Mouse (Mus musculus) splenic B cell, adult 2 months (primary cell): ENCODE measurements around the gene Slc35e2.
"Not testable (repeated sequence)": the region's sequence is repeated elsewhere in the genome, so short reads cannot be mapped to it uniquely, and the experiment has no call there.

Experiments
- DNase-seq: peaks from one replicate; pipeline ENCODE4 v3.0.0-alpha.2; 2011; ENCODE audit warnings: low read depth, low spot score
- H3K27me3 ChIP-seq: 2 replicates; pipeline ENCODE4 v1.6.1; 2012; ENCODE audit warnings: mild to moderate bottlenecking, low read length, moderate library complexity, mixed read lengths; ENCODE audit not compliant: control insufficient read depth, poor library complexity, insufficient read depth, severe bottlenecking
- H3K36me3 ChIP-seq: 2 replicates; pipeline ENCODE4 v1.6.1; 2012; ENCODE audit warnings: mild to moderate bottlenecking, low read length, moderate library complexity, mixed read lengths; ENCODE audit not compliant: control insufficient read depth, poor library complexity, insufficient read depth, severe bottlenecking

Gene Slc35e2

GRCm38 (mm10) chr4:155666903-155667302 lies 65.7 kb downstream of the Slc35e2 start:
- H3K36me3 ChIP-seq = no peaks in the 10 kb centered on the region
- H3K27me3 ChIP-seq = peaks cover 3% of the 10 kb centered on the region; the same call in 1 of the 2 replicates
- no peak for DNase-seq

GRCm38 (mm10) chr4:155668689-155669597 lies 67.7 kb downstream of the Slc35e2 start, which contains the start of gene Mib2:
Gene Mib2 (minus strand): TSS chr4:155669198.
- no peaks in the 10 kb centered on the region for H3K36me3 ChIP-seq
- DNase-seq = peak; percentile 98
- peaks cover 3% of the 10 kb centered on the region; the same call in 1 of the 2 replicates for H3K27me3 ChIP-seq

- Histone ChIP-seq H3K27me3 (peaks cover 3% of the 10 kb centered on the region; the same call in 1 of the 2 replicates), H3K36me3 (no peaks in the 10 kb centered on the region)
- no peak for DNase-seq
Observed at GRCm38 (mm10) chr4:155669598-155670075, 68.4 kb downstream of the Slc35e2 start.

GRCm38 (mm10) chr4:155670236-155670635 lies 69.0 kb downstream of the Slc35e2 start:
- H3K36me3 ChIP-seq, DNase-seq, H3K27me3 ChIP-seq: not testable (repeated sequence)

- peaks cover 3% of the 10 kb centered on the region; the same call in 1 of the 2 replicates for H3K27me3 ChIP-seq
- no peak for DNase-seq
- H3K36me3 ChIP-seq = no peaks in the 10 kb centered on the region
Observed at GRCm38 (mm10) chr4:155672082-155672481, 70.9 kb downstream of the Slc35e2 start.
